Mouse (Mus musculus): ENCODE measurements around the gene Gm9918. TPM values are rescaled to one million over a fixed set of nuclear protein-coding genes. Genes with fewer than 3 reads are reported as not detected.
A peak's percentile ranks its signal among the peaks of the same experiment; 100 is the strongest.
"Not testable (repeated sequence)": the region's sequence is repeated elsewhere in the genome, so short reads cannot be mapped to it uniquely, and the experiment has no call there.

The Gm9918 gene
- not detected for total RNA-seq (2021)
- long read RNA-seq, experiment 1: 0 reads
- long read RNA-seq, experiment 2: 0 reads

- no peak for DNase-seq
- intact Hi-C loops (cut with DNase I): no loop called here
Observed at GRCm38 (mm10) chr15:102270274-102270960, at the start of gene Gm9918. Gene Gm9918 (plus strand): TSS chr15:102270563.

GRCm38 (mm10) chr15:102222386-102222785 lies 48.0 kb upstream of the Gm9918 start:
- intact Hi-C loops (cut with DNase I): no loop called here

GRCm38 (mm10) chr15:102224186-102224991 lies 46.0 kb upstream of the Gm9918 start:
- DNase-seq: peak; percentile 69 to 70
- intact Hi-C loops (cut with DNase I): loop anchor here (1.0 kb wide), 1 partner anchor 46 kb away; no protein-coding TSS in a partner anchor

More at GRCm38 (mm10) chr15:102222386-102222785, 48.0 kb upstream of the Gm9918 start:
- no peak for DNase-seq

- DNase-seq: no peak
- intact Hi-C loops (cut with DNase I): loop anchor here (1.0 kb wide), 1 partner anchor 47 kb away; no protein-coding TSS in a partner anchor
Observed at GRCm38 (mm10) chr15:102224992-102225617, 45.3 kb upstream of the Gm9918 start.

GRCm38 (mm10) chr15:102225619-102226018 lies 44.7 kb upstream of the Gm9918 start:
- DNase-seq; intact Hi-C loops (cut with DNase I): not testable (repeated sequence)

GRCm38 (mm10) chr15:102230408-102231321 lies 39.7 kb upstream of the Gm9918 start:
- intact Hi-C loops (cut with DNase I): no loop called here
- no peak for DNase-seq

- intact Hi-C loops (cut with DNase I): no loop called here
- no peak for DNase-seq
Observed at GRCm38 (mm10) chr15:102231748-102232147, 38.6 kb upstream of the Gm9918 start, which contains the start of gene Itgb7. Gene Itgb7 (minus strand): TSS chr15:102231944.

- DNase-seq: no peak
- intact Hi-C loops (cut with DNase I): no loop called here
Observed at GRCm38 (mm10) chr15:102232764-102233163, 37.6 kb upstream of the Gm9918 start.

GRCm38 (mm10) chr15:102233896-102234295 lies 36.5 kb upstream of the Gm9918 start:
- intact Hi-C loops (cut with DNase I): no loop called here
- no peak for DNase-seq

- intact Hi-C loops (cut with DNase I): no loop called here
- DNase-seq: no peak
Observed at GRCm38 (mm10) chr15:102235371-102236027, 34.9 kb upstream of the Gm9918 start.

GRCm38 (mm10) chr15:102238543-102239259 lies 31.7 kb upstream of the Gm9918 start:
- DNase-seq: no peak
- intact Hi-C loops (cut with DNase I): loop anchor here (2.0 kb wide), 1 partner anchor 78 kb away; no protein-coding TSS in a partner anchor

GRCm38 (mm10) chr15:102239260-102239590 lies 31.1 kb upstream of the Gm9918 start:
- peak; percentile 77 to 78 for DNase-seq
- intact Hi-C loops (cut with DNase I): loop anchor here (2.0 kb wide), 1 partner anchor 78 kb away; no protein-coding TSS in a partner anchor

- DNase-seq: no peak
- intact Hi-C loops (cut with DNase I): loop anchor here (2.0 kb wide), 1 partner anchor 77 kb away; no protein-coding TSS in a partner anchor
Observed at GRCm38 (mm10) chr15:102239851-102240250, 30.5 kb upstream of the Gm9918 start.

- no peak for DNase-seq
- intact Hi-C loops (cut with DNase I): no loop called here
Observed at GRCm38 (mm10) chr15:102240607-102241006, 29.8 kb upstream of the Gm9918 start.

- DNase-seq: no peak
- intact Hi-C loops (cut with DNase I): no loop called here
Observed at GRCm38 (mm10) chr15:102242404-102243228, 27.7 kb upstream of the Gm9918 start.

GRCm38 (mm10) chr15:102243229-102244190 lies 26.9 kb upstream of the Gm9918 start:
- DNase-seq: peak; percentile 57 to 61
- intact Hi-C loops (cut with DNase I): no loop called here
